In the genomic region with DNA sequence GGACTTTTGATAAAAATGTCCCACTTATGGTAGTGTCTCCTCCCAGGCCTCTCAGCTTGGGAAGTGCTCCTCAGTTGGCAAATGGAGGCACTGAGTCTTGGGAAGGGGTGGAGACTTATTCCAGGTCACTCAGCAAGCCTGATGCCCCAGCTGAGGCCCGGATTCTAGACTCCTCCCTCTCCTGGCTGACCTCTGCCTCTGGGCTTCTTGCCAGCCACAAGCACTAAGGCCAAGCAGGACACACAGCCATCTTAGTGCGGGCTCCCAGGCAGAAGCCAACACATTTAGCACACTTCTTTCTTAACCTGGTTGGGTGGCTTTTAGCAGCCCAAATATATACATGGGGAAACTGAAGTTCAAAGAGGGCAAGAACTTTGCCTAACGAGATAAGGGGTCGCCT, we compare ENCODE assay signal across 8 mouse cellular contexts. TPM values are rescaled to one million over a fixed set of nuclear protein-coding genes. Genes with fewer than 3 reads are reported as not detected.
DNase-seq lines count a peak whose midpoint lies in the region; ATAC-seq and TF ChIP-seq lines count a peak whose summit lies in the region.

No protein-coding gene starts in this region.

- in situ Hi-C loops in ES-E14 (cut with MboI; ENCODE audit: low sequenced_read_pairs in 2 of 2, unreplicated experiment in 2 of 2): no loop called here

- H3K4me3 ChIP-seq in erythroblast, embryonic 14.5 days (replicated peaks): peak overlapping the region; percentile 56
- peak overlapping the region; percentile 26 to 50 for H3K4me3 ChIP-seq in ES-E14 (ENCODE audit: insufficient read depth in 1 of 2, low read depth in 1 of 2, low read length in 2 of 2, poor library complexity in 1 of 2, severe bottlenecking in 1 of 2)
- no peak overlapping the region for H3K4me3 ChIP-seq in heart, embryonic 16.5 days (ENCODE audit: low read length)
- no peak overlapping the region for H3K4me3 ChIP-seq in liver, embryonic 14.5 days (ENCODE audit: insufficient read depth in 1 of 2, low read depth in 2 of 2, low read length in 2 of 2)
- H3K4me3 ChIP-seq in forebrain, embryonic 15.5 days: no peak overlapping the region

- DNase-seq in ES-E14 (ENCODE audit: low read depth, low spot score): no peak
- DNase-seq in liver, embryonic 14.5 days (ENCODE audit: low read depth in 3 of 3, low spot score in 3 of 3): no peak
- no peak for DNase-seq in spleen, postnatal 14 days (ENCODE audit: low spot score in 2 of 2)
- DNase-seq in thymus, postnatal 4 days: no peak

- no peaks in the 10 kb centered on the region for H3K9me3 ChIP-seq in erythroblast, embryonic 14.5 days (ENCODE audit: control insufficient read depth, low read length)
- no peaks in the 10 kb centered on the region for H3K9me3 ChIP-seq in ES-E14 (ENCODE audit: control insufficient read depth, insufficient read depth, low read depth, low read length)
- H3K9me3 ChIP-seq in heart, embryonic 16.5 days (replicated peaks; ENCODE audit: control insufficient read depth, low read length): no peaks in the 10 kb centered on the region
- H3K9me3 ChIP-seq in liver, embryonic 14.5 days (ENCODE audit: control insufficient read depth, low read length): no peaks in the 10 kb centered on the region
- H3K9me3 ChIP-seq in forebrain, embryonic 15.5 days: no peaks in the 10 kb centered on the region

- H3K4me1 ChIP-seq in erythroblast, embryonic 14.5 days (ENCODE audit: control insufficient read depth): peaks cover 61% of the 10 kb centered on the region
- peaks cover 16 to 39% of the 10 kb centered on the region in 2 experiments; a peak in 2 of 4 replicates for H3K4me1 ChIP-seq in ES-E14 (ENCODE audit: control insufficient read depth in 2 of 2, insufficient read depth in 2 of 2, low read length in 2 of 2, poor library complexity in 1 of 2)
- H3K4me1 ChIP-seq in heart, embryonic 16.5 days (ENCODE audit: control insufficient read depth, insufficient read depth, low read length): peaks cover 37% of the 10 kb centered on the region
- H3K4me1 ChIP-seq in liver, embryonic 14.5 days (replicated peaks; ENCODE audit: control insufficient read depth in 2 of 2, insufficient read depth in 2 of 2, low read length in 1 of 2): peaks cover 6 to 13% of the 10 kb centered on the region in 2 experiments
- peaks cover 6% of the 10 kb centered on the region; the same call in 1 of the 2 replicates for H3K4me1 ChIP-seq in forebrain, embryonic 15.5 days

- H3K27ac ChIP-seq in ES-E14 (ENCODE audit: insufficient read depth, low read depth, low read length, poor library complexity, severe bottlenecking): peak overlapping the region; percentile 80
- peak overlapping the region; percentile 83 for H3K27ac ChIP-seq in heart, embryonic 16.5 days (ENCODE audit: low read length)
- no peak overlapping the region for H3K27ac ChIP-seq in liver, embryonic 14.5 days
- no peak overlapping the region for H3K27ac ChIP-seq in forebrain, embryonic 15.5 days (replicated peaks)

- H3K27me3 ChIP-seq in erythroblast, embryonic 14.5 days (ENCODE audit: control insufficient read depth): no peaks in the 10 kb centered on the region
- H3K27me3 ChIP-seq in heart, embryonic 16.5 days (ENCODE audit: control insufficient read depth, insufficient read depth, low read length): no peaks in the 10 kb centered on the region
- no peaks in the 10 kb centered on the region for H3K27me3 ChIP-seq in liver, embryonic 14.5 days (ENCODE audit: control insufficient read depth, insufficient read depth, low read length)
- no peaks in the 10 kb centered on the region for H3K27me3 ChIP-seq in forebrain, embryonic 15.5 days

- TF ChIP-seq EP300 in liver, embryonic 14.5 days (IDR thresholded peaks at IDR 0.05; ENCODE audit: low read depth): no peak

- no peak overlapping the region for H3K4me2 ChIP-seq in heart, embryonic 16.5 days (ENCODE audit: low read depth, low read length)
- H3K4me2 ChIP-seq in liver, embryonic 14.5 days (ENCODE audit: low read depth): no peak overlapping the region; the same call in 1 of the 2 replicates
- no peak overlapping the region for H3K4me2 ChIP-seq in forebrain, embryonic 15.5 days (replicated peaks)

- ATAC-seq in erythroblast, adult 5-6 weeks (replicated peaks; ENCODE audit: low FRiP score, poor library complexity, severe bottlenecking): no peak
- peak; percentile 46; the same call in 1 of the 2 replicates for ATAC-seq in heart, embryonic 16.5 days (replicated peaks; ENCODE audit: extremely low read depth, insufficient read depth, low FRiP score)
- peak; percentile 24; the same call in 1 of the 2 replicates for ATAC-seq in liver, embryonic 14.5 days (ENCODE audit: insufficient read depth)
- ATAC-seq in forebrain, embryonic 15.5 days (replicated peaks): no peak

- TF ChIP-seq CTCF in liver, embryonic 14.5 days (IDR thresholded peaks at IDR 0.05; ENCODE audit: low read depth): no peak

- 39% methylated on average over 4 of the region's 4 CpGs for WGBS in heart, embryonic 16.5 days
- WGBS in liver, embryonic 14.5 days (ENCODE audit: insufficient replicate concordance): 39% methylated on average over 4 of the region's 4 CpGs
- 56% methylated on average over 4 of the region's 4 CpGs for WGBS in forebrain, embryonic 15.5 days

- peak overlapping the region; percentile 41 for H3K9ac ChIP-seq in ES-E14 (ENCODE audit: insufficient read depth, low read depth, low read length, poor library complexity, severe bottlenecking)
- no peak overlapping the region for H3K9ac ChIP-seq in heart, embryonic 16.5 days (ENCODE audit: low read length)
- no peak overlapping the region for H3K9ac ChIP-seq in liver, embryonic 14.5 days (replicated peaks)
- H3K9ac ChIP-seq in forebrain, embryonic 15.5 days (replicated peaks): no peak overlapping the region

- H3K36me3 ChIP-seq in erythroblast, embryonic 14.5 days (ENCODE audit: control insufficient read depth): no peaks in the 10 kb centered on the region; the same call in 1 of the 2 replicates
- no peaks in the 10 kb centered on the region for H3K36me3 ChIP-seq in ES-E14 (ENCODE audit: control insufficient read depth, insufficient read depth, low read length, poor library complexity, severe bottlenecking)
- H3K36me3 ChIP-seq in heart, embryonic 16.5 days (ENCODE audit: control insufficient read depth, insufficient read depth): no peaks in the 10 kb centered on the region
- H3K36me3 ChIP-seq in liver, embryonic 14.5 days (replicated peaks; ENCODE audit: control insufficient read depth, insufficient read depth, low read depth): no peaks in the 10 kb centered on the region
- no peaks in the 10 kb centered on the region for H3K36me3 ChIP-seq in forebrain, embryonic 15.5 days

TF ChIP-seq in ES-E14, 5 proteins besides CTCF, POLR2A, EP300 and RAD21:
- TF ChIP-seq ZNF384 (IDR thresholded peaks at IDR 0.05; ENCODE audit: low read depth, low read length) (no peak), ZC3H11A (IDR thresholded peaks at IDR 0.05; ENCODE audit: borderline replicate concordance, low read depth, low read length) (no peak), MAFK (IDR thresholded peaks at IDR 0.05; ENCODE audit: insufficient read depth, low read depth, low read length) (no peak), CHD2 (IDR thresholded peaks at IDR 0.05; ENCODE audit: low read depth, low read length) (no peak), HCFC1 (IDR thresholded peaks at IDR 0.05; ENCODE audit: borderline replicate concordance, insufficient read depth, low read length) (no peak)
TF ChIP-seq in ES-E14: peak in this region for 0.

RNA-seq across cellular contexts. Expression of a gene that starts 33.9 kb away (rescaled TPM):
- 3.6 and 3.8 TPM in 2 replicates for polyA plus RNA-seq in erythroblast, embryonic 14.5 days (2012)
- 24.6 and 29.9 TPM in 2 replicates for total RNA-seq in erythroblast, adult 5-6 weeks (2015; ENCODE audit: low replicate concordance)
- 35.4 and 44.6 TPM in 2 replicates for total RNA-seq in erythroblast, adult 5-6 weeks (2017; ENCODE audit: low replicate concordance)
- 62.4 and 69.3 TPM in 2 replicates for total RNA-seq in ES-E14 (2012; rRNA removed)
- 289 and 296 TPM in 2 replicates for polyA plus RNA-seq in heart, embryonic 16.5 days (2015; fragmentation: Nextera tagmentation; extraction: Ambion mirVana)
- 29.7 and 40.8 TPM in 2 replicates for polyA plus RNA-seq in liver, embryonic 14.5 days (2012; rRNA removed)
- 65.8 and 76.5 TPM in 2 replicates for polyA plus RNA-seq in liver, embryonic 14.5 days (2014; fragmentation: Nextera tagmentation; extraction: Ambion mirVana)
- polyA plus RNA-seq in forebrain, embryonic 15.5 days (2015; fragmentation: Nextera tagmentation; extraction: Ambion mirVana): 114 and 116 TPM in 2 replicates

RNA-seq across cellular contexts. Expression of a gene that starts 46.6 kb away (rescaled TPM):
- 52.0 and 52.9 TPM in 2 replicates for polyA plus RNA-seq in erythroblast, embryonic 14.5 days (2012)
- total RNA-seq in erythroblast, adult 5-6 weeks (2015; ENCODE audit: low replicate concordance): 63.4 and 116 TPM in 2 replicates
- total RNA-seq in erythroblast, adult 5-6 weeks (2017; ENCODE audit: low replicate concordance): 91.7 and 120 TPM in 2 replicates
- total RNA-seq in ES-E14 (2012; rRNA removed): 62.4 and 62.8 TPM in 2 replicates
- polyA plus RNA-seq in heart, embryonic 16.5 days (2015; fragmentation: Nextera tagmentation; extraction: Ambion mirVana): 134 and 145 TPM in 2 replicates
- polyA plus RNA-seq in liver, embryonic 14.5 days (2012; rRNA removed): 26.7 and 43.6 TPM in 2 replicates
- 94.8 and 99.4 TPM in 2 replicates for polyA plus RNA-seq in liver, embryonic 14.5 days (2014; fragmentation: Nextera tagmentation; extraction: Ambion mirVana)
- 202 and 208 TPM in 2 replicates for polyA plus RNA-seq in forebrain, embryonic 15.5 days (2015; fragmentation: Nextera tagmentation; extraction: Ambion mirVana)

Comparison
In these comparisons a context has a peak if more than half of its experiments do, and no peak if none do; other contexts are left out.
1. H3K4me3 ChIP-seq: peak in erythroblast, embryonic 14.5 days (single experiment) and ES-E14 (2 of 2); none in heart, embryonic 16.5 days (single experiment), liver, embryonic 14.5 days (0 of 2) and forebrain, embryonic 15.5 days (single experiment).
2. ATAC-seq: peak in heart, embryonic 16.5 days (single experiment) and liver, embryonic 14.5 days (single experiment); none in erythroblast, adult 5-6 weeks (single experiment) and forebrain, embryonic 15.5 days (single experiment).
3. H3K27ac ChIP-seq: peak in ES-E14 (single experiment) and heart, embryonic 16.5 days (single experiment); none in liver, embryonic 14.5 days (single experiment) and forebrain, embryonic 15.5 days (single experiment).